Mouse (Mus musculus) thymus, adult 18-20 months (tissue): Measurements from ENCODE around the gene Pde6h.
"Not testable (repeated sequence)": the region's sequence is repeated elsewhere in the genome, so short reads cannot be mapped to it uniquely, and the experiment has no call there.

Source experiments
- DNase-seq, 2 experiments: peaks; one replicate each; pipeline ENCODE4 v3.0.0; 2022; ENCODE audit warnings: mixed read lengths in 2 of 2

Pde6h gene

GRCm38 (mm10) chr6:136941051-136942021 is 17.7 kb downstream of the Pde6h start, which contains the start of gene Arhgdib:
Gene Arhgdib, minus strand, starts transcription at chr6:136941899.
- DNase-seq: peak; percentile 53 to 71

DNA sequence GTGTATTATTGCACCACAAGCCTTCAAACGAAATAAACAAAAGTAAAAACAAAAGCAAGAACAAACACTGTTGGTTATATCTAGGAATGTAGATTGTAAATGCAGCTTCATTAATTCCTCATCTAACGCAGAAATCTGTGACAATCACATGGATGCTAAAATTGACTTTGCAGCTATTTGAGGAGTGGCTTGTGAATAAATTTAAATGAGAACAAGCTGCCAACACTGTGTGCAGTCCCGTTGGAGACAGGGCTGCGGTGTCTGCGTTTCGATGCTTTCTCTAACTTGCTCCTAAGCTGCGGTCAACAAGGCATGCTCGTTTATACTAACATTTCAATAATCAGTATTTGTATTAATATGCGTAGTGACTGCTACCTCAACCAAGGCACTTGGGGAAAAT is 18.6 kb downstream of the Pde6h start:
- no peak for DNase-seq

- no peak for DNase-seq
These were observed 19.8 kb downstream of the Pde6h start for GRCm38 (mm10) chr6:136943392-136943791.

GRCm38 (mm10) chr6:136944511-136944910 is 20.9 kb downstream of the Pde6h start:
- no peak for DNase-seq

DNA sequence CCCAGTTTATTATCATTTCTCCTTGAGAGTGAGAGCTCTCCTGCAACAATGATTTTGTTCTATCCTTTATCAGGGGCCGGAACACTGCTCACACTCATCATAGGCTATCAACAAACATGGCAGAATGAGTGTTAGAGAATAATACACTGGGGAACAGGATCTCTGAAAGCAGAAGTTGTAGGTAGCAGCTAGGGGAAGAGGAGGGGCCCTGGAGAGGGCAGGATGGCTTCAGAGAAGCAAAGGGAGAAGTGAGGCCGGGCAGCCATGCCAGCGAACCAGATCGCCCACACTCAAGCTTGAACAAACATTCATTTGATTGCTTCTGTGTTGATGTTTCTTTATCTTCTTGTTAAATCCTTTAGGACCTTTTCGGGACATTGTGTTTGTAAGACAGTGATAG is 22.6 kb downstream of the Pde6h start:
- no peak for DNase-seq

DNA sequence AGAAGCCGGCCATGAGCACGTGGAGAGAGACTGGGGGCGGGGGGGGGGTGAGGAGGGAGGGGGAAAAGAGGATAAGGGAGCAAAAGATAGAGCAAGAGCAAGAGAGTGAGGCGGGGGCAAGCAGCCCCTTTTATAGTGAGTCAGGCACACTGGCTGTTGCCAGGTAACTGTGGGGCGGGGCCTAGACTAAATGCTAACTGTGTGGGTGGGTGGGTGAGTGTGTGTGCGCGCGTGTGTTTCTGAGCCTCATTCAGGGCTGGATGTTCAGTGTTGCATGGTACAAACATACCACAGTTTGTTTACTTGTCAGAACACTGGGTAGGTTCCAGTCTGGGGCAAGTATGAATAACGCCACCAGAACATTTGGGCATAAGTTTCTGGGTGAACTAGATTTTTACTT is 23.3 kb downstream of the Pde6h start:
- DNase-seq: peak; percentile 39 to 72

- no peak for DNase-seq
These were observed 24.1 kb downstream of the Pde6h start for GRCm38 (mm10) chr6:136947716-136948115.

DNA sequence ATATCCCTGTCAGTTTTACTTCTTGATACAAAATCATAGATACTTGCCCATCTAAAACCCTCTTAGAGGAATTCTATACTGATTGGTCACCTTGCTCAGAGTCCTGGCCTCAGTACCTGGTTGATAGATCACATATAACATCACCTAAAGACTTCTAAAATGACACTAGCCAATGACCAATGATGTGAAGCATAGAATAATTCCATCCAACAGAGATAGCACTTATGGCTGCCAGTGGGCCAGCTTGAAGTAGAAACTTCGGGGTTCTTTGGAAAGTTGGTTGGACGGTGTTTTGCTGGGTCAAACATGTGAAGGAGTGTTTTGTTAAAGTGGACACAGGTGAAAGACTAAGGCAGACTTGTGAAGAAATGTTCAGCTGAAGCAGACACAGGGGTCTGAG is 26.5 kb downstream of the Pde6h start:
- no peak for DNase-seq

GRCm38 (mm10) chr6:136952930-136953329 is 29.3 kb downstream of the Pde6h start:
- no peak for DNase-seq

- no peak for DNase-seq
These were observed 30.6 kb downstream of the Pde6h start for GRCm38 (mm10) chr6:136954192-136954591.

- no peak for DNase-seq
These were observed 31.1 kb downstream of the Pde6h start for GRCm38 (mm10) chr6:136954715-136955114.

GRCm38 (mm10) chr6:136955240-136955639 is 31.6 kb downstream of the Pde6h start:
- DNase-seq: no peak

DNA sequence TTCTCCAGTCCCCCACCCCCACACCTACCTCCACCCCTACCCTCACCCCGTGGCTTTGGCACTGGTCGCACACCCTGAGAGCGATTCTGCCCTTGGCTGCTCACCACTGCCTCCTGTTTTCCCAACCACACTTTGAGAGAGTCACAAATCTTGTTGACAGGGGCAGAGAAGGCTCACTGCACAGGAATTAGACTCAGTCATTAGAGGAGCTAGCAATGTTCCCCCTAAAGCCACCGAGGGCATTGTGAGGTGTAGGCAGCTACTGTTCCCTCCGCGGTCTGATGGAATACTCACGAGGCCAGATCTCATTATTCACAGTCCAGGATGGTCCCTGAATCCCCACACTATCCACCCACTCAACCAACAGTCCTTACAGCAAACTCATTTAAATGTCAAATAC is 33.4 kb downstream of the Pde6h start:
- DNase-seq: no peak

GRCm38 (mm10) chr6:136959131-136959530 is 35.5 kb downstream of the Pde6h start:
- DNase-seq: no peak

- DNase-seq: no peak
These were observed 39.3 kb downstream of the Pde6h start for GRCm38 (mm10) chr6:136962957-136963356.

DNA sequence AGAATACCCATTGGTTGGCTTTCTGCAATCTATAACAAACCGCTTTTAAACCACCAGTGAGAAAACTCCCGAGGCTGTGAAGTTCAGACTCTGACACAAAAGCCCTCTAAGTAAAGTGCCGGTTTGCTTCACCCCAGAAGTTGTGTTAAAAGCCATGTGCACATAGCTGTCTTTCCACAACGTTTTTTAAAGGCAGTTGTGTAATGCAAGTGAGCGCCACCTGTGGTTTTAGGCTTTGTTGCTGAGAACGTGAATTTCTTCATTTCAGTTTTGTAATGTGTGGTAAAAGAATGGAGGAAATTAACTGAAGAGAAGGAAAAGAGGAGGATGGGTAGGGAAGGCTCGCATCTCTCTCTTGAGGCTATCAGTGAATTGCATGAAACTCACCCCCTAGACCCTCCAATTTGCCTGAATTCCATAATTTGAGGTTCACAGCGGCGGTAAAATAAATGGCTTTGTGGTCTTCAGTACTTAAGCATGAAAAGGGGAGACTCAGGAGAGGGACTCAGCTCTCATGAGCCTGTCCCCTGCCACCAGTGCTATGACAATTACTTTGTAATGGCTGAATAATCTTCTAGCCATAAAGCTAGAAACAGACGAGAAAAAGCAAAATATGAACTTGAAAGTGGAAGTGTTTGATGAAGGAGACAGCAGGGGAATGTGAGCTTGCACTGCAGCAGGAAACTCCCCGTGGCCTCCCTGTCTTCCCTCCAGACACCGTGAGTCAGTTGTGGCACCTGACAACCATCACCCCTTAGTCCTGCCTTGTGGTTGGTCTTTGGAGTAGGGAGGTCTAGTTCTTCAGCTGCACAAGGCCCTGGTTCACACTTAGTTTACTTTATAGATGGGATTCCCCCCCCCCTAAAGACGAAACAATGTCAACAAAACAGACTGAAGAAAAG is 41.2 kb downstream of the Pde6h start:
- DNase-seq: peak in 1 of 2 experiments; percentile 51

DNA sequence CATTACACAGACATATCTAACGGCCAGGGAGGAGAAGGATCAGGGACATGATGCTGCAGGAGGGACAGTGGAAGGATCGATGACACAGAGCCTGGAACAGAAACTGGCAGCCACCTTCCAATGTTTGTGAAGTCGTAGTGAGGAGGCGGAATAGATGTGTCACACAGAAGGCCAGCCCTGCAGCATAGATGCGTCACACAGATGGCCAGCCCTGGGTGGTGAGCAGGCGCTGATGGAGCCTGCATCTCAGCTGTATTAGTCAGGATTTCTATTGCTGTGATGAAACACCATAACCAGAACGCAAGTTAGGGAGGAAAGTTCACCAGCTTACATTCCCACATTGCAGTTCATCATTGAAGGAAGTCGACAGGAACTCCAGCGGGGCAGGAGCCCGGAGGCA is 42.3 kb downstream of the Pde6h start:
- no peak for DNase-seq

DNA sequence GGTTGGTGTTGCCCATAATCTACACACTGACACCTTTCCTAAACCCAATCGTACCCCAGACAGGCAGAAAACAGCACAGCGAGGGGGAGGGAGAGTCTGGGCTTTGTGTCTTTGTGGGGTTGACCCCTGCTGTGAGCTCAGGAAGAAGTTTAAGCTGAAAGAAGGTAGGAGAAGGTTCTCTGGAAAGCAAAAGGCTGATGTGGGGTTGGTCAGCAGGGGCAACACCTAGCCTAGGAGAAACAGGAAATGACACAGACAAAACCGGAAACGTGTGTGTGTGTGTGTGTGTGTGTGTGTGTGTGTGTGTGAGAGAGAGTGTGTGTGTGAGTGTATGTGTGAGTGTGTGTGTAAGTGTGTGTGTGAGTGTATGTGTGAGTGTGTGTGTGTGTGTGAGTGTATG is 43.8 kb downstream of the Pde6h start:
- no peak for DNase-seq

DNA sequence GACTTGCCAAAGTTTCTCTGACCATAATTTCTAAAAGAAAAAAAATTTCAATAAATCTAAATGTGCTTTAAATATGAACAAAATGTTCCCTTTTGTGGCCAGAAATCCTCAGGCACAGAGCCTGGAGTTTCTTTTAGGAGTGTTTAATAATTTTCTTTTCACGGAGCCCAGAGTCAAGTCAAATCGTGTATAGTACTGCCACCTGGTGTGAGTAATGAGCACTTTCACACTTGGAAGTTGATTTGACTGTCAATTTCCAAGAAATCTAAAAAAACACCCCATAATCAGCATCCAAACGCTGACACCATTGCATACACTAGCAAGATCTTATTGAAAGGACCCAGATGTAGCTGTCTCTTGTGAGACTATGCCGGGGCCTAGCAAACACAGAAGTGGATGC is 45.2 kb downstream of the Pde6h start:
- DNase-seq: not testable (repeated sequence)

GRCm38 (mm10) chr6:136979274-136980082 is 55.8 kb downstream of the Pde6h start:
- DNase-seq: peak in 1 of 2 experiments; percentile 22

GRCm38 (mm10) chr6:136980331-136980746 is 56.7 kb downstream of the Pde6h start:
- DNase-seq: peak in 1 of 2 experiments; percentile 18

DNA sequence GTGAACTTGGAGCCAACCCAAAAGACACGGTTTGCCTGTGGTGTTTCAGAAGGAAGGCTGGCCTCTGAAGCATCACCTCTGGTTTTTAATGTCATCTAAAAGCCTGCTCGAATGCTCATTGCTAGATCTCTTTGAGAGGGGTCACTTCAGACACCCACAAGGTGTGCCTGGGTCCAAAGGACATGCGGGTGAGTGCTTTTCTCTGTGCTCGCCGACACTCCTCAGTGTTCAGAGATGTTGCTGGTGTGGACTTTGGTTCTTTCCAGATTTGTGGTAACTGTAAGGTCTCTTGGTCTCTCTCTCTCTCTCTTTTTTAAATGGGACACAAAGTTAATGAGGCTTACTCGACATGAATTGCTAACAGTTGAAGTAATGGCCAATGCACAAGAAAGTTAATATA is 58.9 kb downstream of the Pde6h start:
- no peak for DNase-seq
